Mouse (Mus musculus) megakaryocyte, adult 5-6 weeks (primary cell): Measurements from ENCODE around the gene Timm8a2. TPM values are rescaled to one million over a fixed set of nuclear protein-coding genes. Genes with fewer than 3 reads are reported as not detected.

ENCODE experiments used
- total RNA-seq, 2 experiments: library from RNA; stranded (forward) in 1 of 2; stranded (reverse) in 1 of 2; fragments of 153-499, 151-499 nt in 1 of 2; fragments of 221-1000, 200-1000 nt in 1 of 2; gene quantifications; 2 replicates each; pipeline versions ENCODE4 v1.2.3 to v1.2.4; 2015 to 2017

The Timm8a2 gene
- total RNA-seq, 2 experiments from 2014 or later: 0.18 TPM; not detected in 1

Other genes starting within 250 kb of the Timm8a2 start
- gene Dock9, start 236.8 kb upstream of the Timm8a2 start, total RNA-seq (2015): 0.23 and 0.31 TPM in 2 replicates
- 0.22 and 0.57 TPM in 2 replicates for gene Dock9, start 236.8 kb upstream of the Timm8a2 start, total RNA-seq (2017)
- 34.2 and 35.6 TPM in 2 replicates for gene Ubac2, start 156.1 kb upstream of the Timm8a2 start, total RNA-seq (2015)
- gene Ubac2, start 156.1 kb upstream of the Timm8a2 start, total RNA-seq (2017): 19.3 and 27.3 TPM in 2 replicates
- 11.3 and 16.1 TPM in 2 replicates for gene Gpr18, start 118.9 kb upstream of the Timm8a2 start, total RNA-seq (2015)
- gene Gpr18, start 118.9 kb upstream of the Timm8a2 start, total RNA-seq (2017): 11.9 and 12.9 TPM in 2 replicates
- gene Gpr183, start 69.5 kb upstream of the Timm8a2 start, total RNA-seq (2015): 39.0 and 39.1 TPM in 2 replicates
- gene Gpr183, start 69.5 kb upstream of the Timm8a2 start, total RNA-seq (2017): 33.8 and 36.4 TPM in 2 replicates
- 93.2 and 94.6 TPM in 2 replicates for gene Tm9sf2, start 72.4 kb downstream of the Timm8a2 start, total RNA-seq (2015)
- gene Tm9sf2, start 72.4 kb downstream of the Timm8a2 start, total RNA-seq (2017): 115 and 117 TPM in 2 replicates
- 11.1 and 13.1 TPM in 2 replicates for gene Clybl, start 147.0 kb downstream of the Timm8a2 start, total RNA-seq (2015)
- 1.7 and 4.8 TPM in 2 replicates for gene Clybl, start 147.0 kb downstream of the Timm8a2 start, total RNA-seq (2017)